In genomic region chr7:99590064-99590463, GRCm38 (mm10) we compare ENCODE assay signal across 8 mouse cellular contexts. TPM values are rescaled to one million over a fixed set of nuclear protein-coding genes. Genes with fewer than 3 reads are reported as not detected.
DNase-seq lines count a peak whose midpoint lies in the region; ATAC-seq lines count a peak whose summit lies in the region.

No protein-coding gene starts in this region.

- H3K4me2 ChIP-seq in kidney, embryonic 16.5 days (replicated peaks; ENCODE audit: low read depth, low read length), result no peak overlapping the region
- H3K4me2 ChIP-seq in liver, embryonic 16.5 days (ENCODE audit: low read depth, low read length), result no peak overlapping the region

- H3K9me3 ChIP-seq in kidney, embryonic 16.5 days (ENCODE audit: low read length), result no peaks in the 10 kb centered on the region
- H3K9me3 ChIP-seq in liver, embryonic 16.5 days (replicated peaks; ENCODE audit: control insufficient read depth, low read length), result no peaks in the 10 kb centered on the region

- DNase-seq in kidney, adult 18-20 months, result peak; percentile 78
- peak; percentile 87 to 89 for DNase-seq in cerebellum, postnatal 10 days
- DNase-seq in gastrocnemius, adult 18-20 months (ENCODE audit: low spot score), result peak; percentile 59
- peak; percentile 82 for DNase-seq in kidney, postnatal 14 days
- DNase-seq in testis, postnatal 14 days (ENCODE audit: low spot score), result peak; percentile 39

- no peak overlapping the region for H3K9ac ChIP-seq in kidney, embryonic 16.5 days (replicated peaks; ENCODE audit: low read length)
- no peak overlapping the region for H3K9ac ChIP-seq in liver, embryonic 16.5 days (ENCODE audit: low read depth, low read length)

- H3K36me3 ChIP-seq in kidney, embryonic 16.5 days (ENCODE audit: insufficient read depth, low read length), result peaks cover 30% of the 10 kb centered on the region
- no peaks in the 10 kb centered on the region; the same call in 1 of the 2 replicates for H3K36me3 ChIP-seq in liver, embryonic 16.5 days (ENCODE audit: control insufficient read depth, insufficient read depth)

- no peaks in the 10 kb centered on the region for H3K27me3 ChIP-seq in kidney, embryonic 16.5 days (ENCODE audit: insufficient read depth, low read length)
- H3K27me3 ChIP-seq in liver, embryonic 16.5 days (ENCODE audit: control insufficient read depth, insufficient read depth, low read depth, low read length), result no peaks in the 10 kb centered on the region

- 23% methylated on average over 3 of the region's 3 CpGs for WGBS in kidney, embryonic 16.5 days
- 8% methylated on average over 3 of the region's 3 CpGs for WGBS in liver, embryonic 16.5 days (ENCODE audit: insufficient replicate concordance)

- no peak overlapping the region for H3K27ac ChIP-seq in kidney, embryonic 16.5 days (ENCODE audit: low read length)
- peak overlapping the region; percentile 99 for H3K27ac ChIP-seq in liver, embryonic 16.5 days (ENCODE audit: low read length)

- ATAC-seq in kidney, embryonic 16.5 days (ENCODE audit: low FRiP score, low TSS enrichment), result no peak
- no peak for ATAC-seq in liver, embryonic 16.5 days (ENCODE audit: low read depth)
- peak; percentile 36; the same call in 1 of the 2 replicates for ATAC-seq in neutrophil, adult 5-6 weeks (ENCODE audit: extremely low read depth, insufficient number of reproducible peaks, low FRiP score, poor library complexity, severe bottlenecking)

- H3K4me1 ChIP-seq in kidney, embryonic 16.5 days (ENCODE audit: insufficient read depth, low read length), result no peaks in the 10 kb centered on the region
- H3K4me1 ChIP-seq in liver, embryonic 16.5 days (ENCODE audit: control insufficient read depth, low read depth, low read length), result peaks cover 38% of the 10 kb centered on the region

- no peak overlapping the region for H3K4me3 ChIP-seq in kidney, embryonic 16.5 days (ENCODE audit: low read length)
- H3K4me3 ChIP-seq in liver, embryonic 16.5 days (ENCODE audit: low read depth, low read length), result no peak overlapping the region

RNA-seq across cellular contexts. Expression of gene Tpbgl, which starts 36.8 kb away (rescaled TPM):
- polyA plus RNA-seq in kidney, embryonic 16.5 days (2015; fragmentation: Nextera tagmentation; extraction: Ambion mirVana), result 0.67 and 0.72 TPM in 2 replicates
- total RNA-seq in gastrocnemius, adult 18-20 months (2021), result 10 to 100 TPM; 42.6 to 56.8 TPM
- 0.39 and 0.47 TPM in 2 replicates for polyA plus RNA-seq in liver, embryonic 16.5 days (2015; fragmentation: Nextera tagmentation; extraction: Ambion mirVana)
- not detected in 2 replicates for total RNA-seq in neutrophil, adult 5-6 weeks (2017)

RNA-seq across cellular contexts. Expression of gene Arrb1, which starts 54.8 kb away (rescaled TPM):
- polyA plus RNA-seq in kidney, embryonic 16.5 days (2015; fragmentation: Nextera tagmentation; extraction: Ambion mirVana), result 11.2 and 11.4 TPM in 2 replicates
- 10 to 100 TPM; 13.8 to 15.4 TPM for total RNA-seq in gastrocnemius, adult 18-20 months (2021)
- polyA plus RNA-seq in liver, embryonic 16.5 days (2015; fragmentation: Nextera tagmentation; extraction: Ambion mirVana), result 92.8 and 95.7 TPM in 2 replicates
- 81.8 and 95.2 TPM in 2 replicates for total RNA-seq in neutrophil, adult 5-6 weeks (2017)

Comparison
In these comparisons a context has a peak if more than half of its experiments do, and no peak if none do; other contexts are left out.
1. RNA of gene Tpbgl, which starts 36.8 kb away (total RNA-seq): 42.6 to 56.8 TPM in gastrocnemius, adult 18-20 months; not detected in neutrophil, adult 5-6 weeks; every median in the first group is over 10 times any median in the second.
2. Peak in every context shown above with its lines, with median percentiles within 50 percentile points of each other: DNase-seq.